7 mouse cellular contexts compared by ENCODE assay signal in genomic region chr13:44055573-44056491, GRCm38 (mm10).
DNase-seq lines count a peak whose midpoint lies in the region; ATAC-seq and TF ChIP-seq lines count a peak whose summit lies in the region.

No protein-coding gene starts in this region.

- DNase-seq in 3T3-L1 (ENCODE audit: low read depth, low spot score): peak; percentile 3
- peak; percentile 25 for DNase-seq in Muller cell, postnatal 12 days (ENCODE audit: inconsistent ontology term)
- peak; percentile 40 for DNase-seq in forebrain, postnatal 0 days
- peak; percentile 68 for DNase-seq in kidney, adult 18-20 months
- peak; percentile 59 for DNase-seq in mesoderm, embryonic 11.5 days (ENCODE audit: low read depth, low spot score)
- DNase-seq in spleen, postnatal 14 days (ENCODE audit: low spot score in 2 of 2): no peak
- no peak for DNase-seq in left cerebral cortex, postnatal 10 days (ENCODE audit: extremely low spot score in 1 of 2, low spot score in 2 of 2)

- H3K9ac ChIP-seq in forebrain, postnatal 0 days: peak overlapping the region; percentile 22; the same call in 1 of the 2 replicates

- no peak overlapping the region for H3K4me3 ChIP-seq in forebrain, postnatal 0 days (ENCODE audit: low read depth, low read length)

- peak overlapping the region; percentile 42 for H3K4me2 ChIP-seq in forebrain, postnatal 0 days (ENCODE audit: low read depth)

- H3K36me3 ChIP-seq in forebrain, postnatal 0 days (ENCODE audit: insufficient read depth): no peaks in the 10 kb centered on the region

- no peak overlapping the region for H3K27ac ChIP-seq in forebrain, postnatal 0 days (ENCODE audit: low read depth, low read length)

- intact Hi-C loops in left cerebral cortex, postnatal 10 days (cut with DNase I): no loop called here

- TF ChIP-seq CTCF in forebrain, postnatal 0 days (IDR thresholded peaks at IDR 0.05; ENCODE audit: low read depth): no peak

- H3K27me3 ChIP-seq in forebrain, postnatal 0 days (ENCODE audit: insufficient read depth, low read length): no peaks in the 10 kb centered on the region

- peaks cover 9% of the 10 kb centered on the region for H3K4me1 ChIP-seq in forebrain, postnatal 0 days (ENCODE audit: insufficient read depth)

- no peaks in the 10 kb centered on the region for H3K9me3 ChIP-seq in forebrain, postnatal 0 days (ENCODE audit: low read length)

- peak; percentile 60 for ATAC-seq in forebrain, postnatal 0 days

- WGBS in forebrain, postnatal 0 days: 15% methylated on average over 20 of the region's 20 CpGs

Comparison
In these comparisons a context has a peak if more than half of its experiments do, and no peak if none do; other contexts are left out.
1. DNase-seq: peak in 3T3-L1 (single experiment), Muller cell, postnatal 12 days (single experiment), forebrain, postnatal 0 days (single experiment), kidney, adult 18-20 months (single experiment) and mesoderm, embryonic 11.5 days (single experiment); none in spleen, postnatal 14 days (0 of 2) and left cerebral cortex, postnatal 10 days (0 of 2).